Mouse (Mus musculus): ENCODE results near the gene 4931428L18Rik.

GRCm38 (mm10) chr1:31233319-31234036 lies 11.0 kb upstream of the 4931428L18Rik start:
- TF ChIP-seq POLR2A (IDR thresholded peaks at IDR 0.05; ENCODE audit: control insufficient read depth, extremely low read depth, insufficient read depth, low read length, poor library complexity) = no peak
- no peak for TF ChIP-seq CTCF (IDR thresholded peaks at IDR 0.05; ENCODE audit: borderline replicate concordance, control insufficient read depth, extremely low read depth, insufficient read depth, low read length, poor library complexity)

All from thymus, adult 2 months (tissue).